Mouse (Mus musculus): ENCODE measurements at regions not wholly inside any gene's neighbourhood (a gene's known extent, or its start where the extent isn't known, plus 50 kb on each side); places are given as distances from the start of the nearest gene placed in this dataset.

GRCm38 (mm10) chr5:10495086-10495485 lies 248.8 kb upstream of the Gm5152 start:
- no peak for DNase-seq (ENCODE audit: inconsistent ontology term)

GRCm38 (mm10) chr5:10478073-10478472 lies 231.7 kb upstream of the Gm5152 start:
- peak; percentile 85 for DNase-seq (ENCODE audit: inconsistent ontology term)

GRCm38 (mm10) chr5:10477461-10477860 lies 231.1 kb upstream of the Gm5152 start:
- peak; percentile 17 for DNase-seq (ENCODE audit: inconsistent ontology term)

GRCm38 (mm10) chr5:10446584-10446983 lies 200.3 kb upstream of the Gm5152 start:
- DNase-seq (ENCODE audit: inconsistent ontology term): no peak

GRCm38 (mm10) chr5:10417691-10418217 lies 171.4 kb upstream of the Gm5152 start:
- no peak for DNase-seq (ENCODE audit: inconsistent ontology term)

- DNase-seq (ENCODE audit: inconsistent ontology term): no peak
Measured at GRCm38 (mm10) chr5:10416949-10417348, 170.6 kb upstream of the Gm5152 start.

- DNase-seq (ENCODE audit: inconsistent ontology term): no peak
Measured at GRCm38 (mm10) chr5:10414019-10414418, 167.7 kb upstream of the Gm5152 start.

GRCm38 (mm10) chr5:10393571-10393970 lies 147.2 kb upstream of the Gm5152 start:
- no peak for DNase-seq (ENCODE audit: inconsistent ontology term)

GRCm38 (mm10) chr5:10388991-10389390 lies 142.7 kb upstream of the Gm5152 start:
- DNase-seq (ENCODE audit: inconsistent ontology term): no peak

GRCm38 (mm10) chr5:10352126-10352525 lies 105.8 kb upstream of the Gm5152 start:
- no peak for DNase-seq (ENCODE audit: inconsistent ontology term)

- DNase-seq (ENCODE audit: inconsistent ontology term): no peak
Measured at GRCm38 (mm10) chr5:10320611-10321010, 74.3 kb upstream of the Gm5152 start.
